Mouse (Mus musculus) limb, embryonic 12.5 days (tissue): ENCODE data around the gene Olfr332. TPM values are rescaled to one million over a fixed set of nuclear protein-coding genes. Genes with fewer than 3 reads are reported as not detected.

Source experiments
- polyA plus RNA-seq: library from polyadenylated mRNA; unstranded; fragments of >200 nt; fragmentation: Nextera tagmentation; extraction: Ambion mirVana; gene quantifications from 2 replicates; pipeline ENCODE4 v1.2.1, GENCODE M21; 2016

Gene Olfr332
- polyA plus RNA-seq, 1 experiment from 2014 or later = not detected

Other genes with a start within 250 kb of the Olfr332 start
- gene 4930438A08Rik, start 217.8 kb downstream of the Olfr332 start, polyA plus RNA-seq = not detected in 2 replicates
- gene Zfp692, start 185.5 kb downstream of the Olfr332 start, polyA plus RNA-seq = 28.0 and 29.2 TPM in 2 replicates
- 32.1 and 32.3 TPM in 2 replicates for gene Zfp672, start 162.2 kb downstream of the Olfr332 start, polyA plus RNA-seq
- gene Sh3bp5l, start 161.8 kb downstream of the Olfr332 start, polyA plus RNA-seq = 39.0 and 39.8 TPM in 2 replicates
- not detected in 2 replicates for gene Lypd8, start 113.5 kb downstream of the Olfr332 start, polyA plus RNA-seq
- not detected in 2 replicates for gene 1810065E05Rik, start 71.4 kb downstream of the Olfr332 start, polyA plus RNA-seq
- not detected in 2 replicates for gene Gm12253, start 60.0 kb downstream of the Olfr332 start, polyA plus RNA-seq
- not detected in 2 replicates for gene Lypd9, start 39.6 kb downstream of the Olfr332 start, polyA plus RNA-seq
- not detected in 2 replicates for gene Olfr30, start 30.3 kb downstream of the Olfr332 start, polyA plus RNA-seq
- gene Olfr331, start 10.0 kb upstream of the Olfr332 start, polyA plus RNA-seq = not detected in 2 replicates
- not detected in 2 replicates for gene Olfr330, start 42.3 kb upstream of the Olfr332 start, polyA plus RNA-seq
- gene Olfr329-ps, start 53.9 kb upstream of the Olfr332 start, polyA plus RNA-seq = not detected in 2 replicates
- 0.08 and 0.09 TPM in 2 replicates for gene Olfr328, start 63.1 kb upstream of the Olfr332 start, polyA plus RNA-seq
- gene Olfr224, start 78.0 kb upstream of the Olfr332 start, polyA plus RNA-seq = not detected in 2 replicates
- not detected in 2 replicates for gene Olfr325, start 85.2 kb upstream of the Olfr332 start, polyA plus RNA-seq
- gene Olfr324, start 102.6 kb upstream of the Olfr332 start, polyA plus RNA-seq = not detected in 2 replicates
- not detected in 2 replicates for gene 2210407C18Rik, start 123.5 kb upstream of the Olfr332 start, polyA plus RNA-seq
- gene Olfr323, start 137.9 kb upstream of the Olfr332 start, polyA plus RNA-seq = not detected in 2 replicates
- gene Trim58, start 147.9 kb upstream of the Olfr332 start, polyA plus RNA-seq = 0.15 and 0.35 TPM in 2 replicates
- not detected in 2 replicates for gene Olfr322, start 166.2 kb upstream of the Olfr332 start, polyA plus RNA-seq
- not detected in 2 replicates for gene Olfr320, start 188.5 kb upstream of the Olfr332 start, polyA plus RNA-seq
- gene Olfr319, start 206.6 kb upstream of the Olfr332 start, polyA plus RNA-seq = not detected in 2 replicates
- not detected in 2 replicates for gene Olfr318, start 231.5 kb upstream of the Olfr332 start, polyA plus RNA-seq
- not detected in 2 replicates for gene Olfr317, start 246.7 kb upstream of the Olfr332 start, polyA plus RNA-seq